Mouse (Mus musculus): ENCODE measurements around the gene Ppp1cb.
"Not testable (repeated sequence)": the region's sequence is repeated elsewhere in the genome, so short reads cannot be mapped to it uniquely, and the experiment has no call there.

The Ppp1cb gene

GRCm38 (mm10) chr5:32458408-32459143, at the start of gene Ppp1cb:
Gene Ppp1cb (plus strand): TSS chr5:32458843.
- peak; percentile 99 for DNase-seq (ENCODE audit: extremely low read depth, insufficient read length, low spot score)

GRCm38 (mm10) chr5:32409747-32410146, 48.9 kb upstream of the Ppp1cb start:
- no peak for DNase-seq (ENCODE audit: extremely low read depth, insufficient read length, low spot score)

- no peak for DNase-seq (ENCODE audit: extremely low read depth, insufficient read length, low spot score)
These were observed 47.5 kb upstream of the Ppp1cb start for GRCm38 (mm10) chr5:32410954-32411688.

- peak; percentile 49 for DNase-seq (ENCODE audit: extremely low read depth, insufficient read length, low spot score)
These were observed 46.3 kb upstream of the Ppp1cb start for GRCm38 (mm10) chr5:32412186-32412950.

- DNase-seq (ENCODE audit: extremely low read depth, insufficient read length, low spot score) = no peak
These were observed 45.6 kb upstream of the Ppp1cb start for GRCm38 (mm10) chr5:32413083-32413482.

GRCm38 (mm10) chr5:32413569-32413968, 45.1 kb upstream of the Ppp1cb start:
- DNase-seq (ENCODE audit: extremely low read depth, insufficient read length, low spot score) = no peak

GRCm38 (mm10) chr5:32414461-32414985, 44.1 kb upstream of the Ppp1cb start:
- DNase-seq (ENCODE audit: extremely low read depth, insufficient read length, low spot score) = no peak

- DNase-seq (ENCODE audit: extremely low read depth, insufficient read length, low spot score) = no peak
These were observed 43.1 kb upstream of the Ppp1cb start for GRCm38 (mm10) chr5:32415554-32415953.

GRCm38 (mm10) chr5:32416881-32417280, 41.8 kb upstream of the Ppp1cb start:
- peak; percentile 75 for DNase-seq (ENCODE audit: extremely low read depth, insufficient read length, low spot score)

GRCm38 (mm10) chr5:32422081-32422589, 36.5 kb upstream of the Ppp1cb start:
- no peak for DNase-seq (ENCODE audit: extremely low read depth, insufficient read length, low spot score)

- DNase-seq (ENCODE audit: extremely low read depth, insufficient read length, low spot score) = no peak
These were observed 35.1 kb upstream of the Ppp1cb start for GRCm38 (mm10) chr5:32423339-32424046.

GRCm38 (mm10) chr5:32424464-32424863, 34.2 kb upstream of the Ppp1cb start:
- DNase-seq (ENCODE audit: extremely low read depth, insufficient read length, low spot score) = no peak

GRCm38 (mm10) chr5:32425485-32426171, 33.0 kb upstream of the Ppp1cb start:
- no peak for DNase-seq (ENCODE audit: extremely low read depth, insufficient read length, low spot score)

- DNase-seq (ENCODE audit: extremely low read depth, insufficient read length, low spot score) = no peak
These were observed 28.2 kb upstream of the Ppp1cb start for GRCm38 (mm10) chr5:32430399-32430798.

- DNase-seq (ENCODE audit: extremely low read depth, insufficient read length, low spot score) = not testable (repeated sequence)
These were observed 24.3 kb upstream of the Ppp1cb start for GRCm38 (mm10) chr5:32434346-32434745.

- no peak for DNase-seq (ENCODE audit: extremely low read depth, insufficient read length, low spot score)
These were observed 23.0 kb upstream of the Ppp1cb start for GRCm38 (mm10) chr5:32435612-32436011.

- no peak for DNase-seq (ENCODE audit: extremely low read depth, insufficient read length, low spot score)
These were observed 20.6 kb upstream of the Ppp1cb start for GRCm38 (mm10) chr5:32437901-32438563.

- DNase-seq (ENCODE audit: extremely low read depth, insufficient read length, low spot score) = no peak
These were observed 20.1 kb upstream of the Ppp1cb start for GRCm38 (mm10) chr5:32438564-32438922.

GRCm38 (mm10) chr5:32441336-32441735, 17.3 kb upstream of the Ppp1cb start:
- DNase-seq (ENCODE audit: extremely low read depth, insufficient read length, low spot score) = no peak
